Mouse (Mus musculus) embryonic facial prominence, embryonic 14.5 days (tissue): ENCODE data around the gene Nat9. TPM values are rescaled to one million over a fixed set of nuclear protein-coding genes. Genes with fewer than 3 reads are reported as not detected.

Experiments
- ATAC-seq: fragments of 200-750 bp; cut with Nextera tagmentation; 2 replicates; pipeline ENCODE4 v1.8.0; 2017; ENCODE audit warnings: low read depth, moderate number of reproducible peaks, moderate TSS enrichment
- DNase-seq: peaks from one replicate; pipeline ENCODE4 v3.0.0-alpha.2; 2015; ENCODE audit warnings: low spot score
- H3K27ac ChIP-seq: fragments of 300-500 bp; sonication (generic); replicated peaks from 2 replicates; pipeline ENCODE4 v1.5.1; 2014; ENCODE audit warnings: low read depth, mild to moderate bottlenecking, low read length, moderate library complexity
- H3K27me3 ChIP-seq: fragments of 300-500 bp; sonication (generic); replicated peaks from 2 replicates; pipeline ENCODE4 v1.6.1; 2014; ENCODE audit warnings: low read length; ENCODE audit not compliant: control insufficient read depth, insufficient read depth
- H3K36me3 ChIP-seq: fragments of 300-500 bp; sonication (generic); 2 replicates; pipeline ENCODE4 v1.6.1; 2014; ENCODE audit warnings: low read length, mixed read lengths; ENCODE audit not compliant: control insufficient read depth, insufficient read depth
- H3K4me1 ChIP-seq: fragments of 300-500 bp; sonication (generic); 2 replicates; pipeline ENCODE4 v1.6.1; 2014; ENCODE audit warnings: antibody characterized with exemption, low read length; ENCODE audit not compliant: control insufficient read depth, insufficient read depth
- H3K4me2 ChIP-seq: fragments of 300-500 bp; sonication (generic); 2 replicates; pipeline ENCODE4 v1.6.1; 2014; ENCODE audit warnings: low read depth, mild to moderate bottlenecking, low read length, moderate library complexity, mixed read lengths
- H3K4me3 ChIP-seq: fragments of 300-500 bp; sonication (generic); 2 replicates; pipeline ENCODE4 v1.5.1; 2014; ENCODE audit warnings: low read depth, mild to moderate bottlenecking, low read length
- H3K9ac ChIP-seq: fragments of 300-500 bp; sonication (generic); 2 replicates; pipeline ENCODE4 v1.6.1; 2014; ENCODE audit warnings: low read depth, mild to moderate bottlenecking, low read length, moderate library complexity, mixed read lengths
- H3K9me3 ChIP-seq: fragments of 300-500 bp; sonication (generic); 2 replicates; pipeline ENCODE4 v1.6.1; 2016; ENCODE audit warnings: low read length; ENCODE audit not compliant: control insufficient read depth
- WGBS: fragments of 180-500 bp; shearing (Covaris S2); extraction: QIAGEN DNeasy Blood & Tissue Kit; methylation state at CpG from one replicate; pipeline ENCODE4 v1.1.7; 2014; 5-methylcytosine and 5-hydroxymethylcytosine counted together
- polyA plus RNA-seq: library from polyadenylated mRNA; unstranded; fragments of >200 nt; fragmentation: Nextera tagmentation; extraction: Ambion mirVana; gene quantifications from 2 replicates; pipeline ENCODE4 v1.2.1, GENCODE M21; 2014

Nat9 gene
- polyA plus RNA-seq, 1 experiment from 2014 or later = 20.0 TPM

GRCm38 (mm10) chr11:115150741-115151254 lies 36.9 kb downstream of the Nat9 start:
- no peaks in the 10 kb centered on the region for H3K36me3 ChIP-seq
- ATAC-seq (no peak), DNase-seq (no peak)
- no peak overlapping the region for H3K4me2 ChIP-seq
- H3K9me3 ChIP-seq = no peaks in the 10 kb centered on the region
- no peaks in the 10 kb centered on the region; the same call in none of the 2 replicates for H3K4me1 ChIP-seq
- no peak overlapping the region for H3K27ac ChIP-seq
- H3K4me3 ChIP-seq = no peak overlapping the region
- peaks cover 30% of the 10 kb centered on the region for H3K27me3 ChIP-seq
- no peak overlapping the region for H3K9ac ChIP-seq
- 62% methylated on average over 6 of the region's 6 CpGs for WGBS

GRCm38 (mm10) chr11:115147813-115148212 lies 39.8 kb downstream of the Nat9 start:
- peaks cover 4% of the 10 kb centered on the region; the same call in 1 of the 2 replicates for H3K27me3 ChIP-seq
- WGBS = 77% methylated on average over 4 of the region's 4 CpGs
- H3K9ac ChIP-seq = no peak overlapping the region

GRCm38 (mm10) chr11:115141970-115142369 lies 45.7 kb downstream of the Nat9 start:
- WGBS = 81% methylated on average over 2 of the region's 2 CpGs
- ATAC-seq (no peak), DNase-seq (no peak)
- no peaks in the 10 kb centered on the region for H3K36me3 ChIP-seq
- H3K4me1 ChIP-seq = no peaks in the 10 kb centered on the region
- H3K9me3 ChIP-seq = no peaks in the 10 kb centered on the region
- H3K27me3 ChIP-seq = no peaks in the 10 kb centered on the region
- no peak overlapping the region for H3K4me2 ChIP-seq
- no peak overlapping the region for H3K9ac ChIP-seq
- no peak overlapping the region for H3K27ac ChIP-seq
- no peak overlapping the region for H3K4me3 ChIP-seq

More at GRCm38 (mm10) chr11:115147813-115148212, 39.8 kb downstream of the Nat9 start:
- ATAC-seq = no peak
- DNase-seq = no peak
- no peak overlapping the region for H3K27ac ChIP-seq
- no peaks in the 10 kb centered on the region for H3K9me3 ChIP-seq
- no peaks in the 10 kb centered on the region for H3K36me3 ChIP-seq
- H3K4me2 ChIP-seq = no peak overlapping the region
- H3K4me3 ChIP-seq = no peak overlapping the region
- no peaks in the 10 kb centered on the region for H3K4me1 ChIP-seq

- Histone ChIP-seq H3K27me3 (no peaks in the 10 kb centered on the region), H3K27ac (no peak overlapping the region), H3K4me3 (no peak overlapping the region), H3K4me1 (no peaks in the 10 kb centered on the region), H3K4me2 (no peak overlapping the region), H3K36me3 (no peaks in the 10 kb centered on the region), H3K9ac (no peak overlapping the region), H3K9me3 (no peaks in the 10 kb centered on the region)
- DNase-seq (no peak), ATAC-seq (no peak)
- 83% methylated on average over 5 of the region's 5 CpGs for WGBS
Observed at GRCm38 (mm10) chr11:115138597-115139262, 48.9 kb downstream of the Nat9 start.

- H3K9me3 ChIP-seq = no peaks in the 10 kb centered on the region
- no peaks in the 10 kb centered on the region for H3K4me1 ChIP-seq
- no peak for ATAC-seq
Observed at GRCm38 (mm10) chr11:115133800-115134199, 53.9 kb downstream of the Nat9 start, which contains the start of gene Cd300lf. Gene Cd300lf, minus strand, starts transcription at chr11:115133992.

More at GRCm38 (mm10) chr11:115133800-115134199, 53.9 kb downstream of the Nat9 start, which contains the start of gene Cd300lf:
- Histone ChIP-seq H3K27me3 (no peaks in the 10 kb centered on the region), H3K9ac (no peak within 1 kb of the TSS), H3K27ac (no peak within 1 kb of the TSS), H3K36me3 (no peaks in the 10 kb centered on the region), H3K4me2 (no peak within 1 kb of the TSS), H3K4me3 (no peak within 1 kb of the TSS)
- DNase-seq = no peak
- WGBS = 87% methylated on average over 8 of the region's 8 CpGs

Other genes with a start within 250 kb of the Nat9 start
- not detected in 2 replicates for gene Cd300c, start 218.7 kb downstream of the Nat9 start, polyA plus RNA-seq
- gene Cd300ld, start 197.9 kb downstream of the Nat9 start, polyA plus RNA-seq = 0.10 and 0.14 TPM in 2 replicates
- gene Cd300c2, start 186.0 kb downstream of the Nat9 start, polyA plus RNA-seq = 3.2 and 3.5 TPM in 2 replicates
- not detected in 2 replicates for gene Cd300ld2, start 171.7 kb downstream of the Nat9 start, polyA plus RNA-seq
- not detected in 2 replicates for gene Cd300ld4, start 160.8 kb downstream of the Nat9 start, polyA plus RNA-seq
- not detected in 2 replicates for gene Cd300ld5, start 150.1 kb downstream of the Nat9 start, polyA plus RNA-seq
- not detected in 2 replicates for gene Cd300ld3, start 139.4 kb downstream of the Nat9 start, polyA plus RNA-seq
- 0.10 TPM in 1 of 2 replicates, not detected in the other for gene Cd300e, start 125.7 kb downstream of the Nat9 start, polyA plus RNA-seq
- 1.6 and 2.9 TPM in 2 replicates for gene Rab37, start 96.4 kb downstream of the Nat9 start, polyA plus RNA-seq
- 0.14 and 0.56 TPM in 2 replicates for gene Cd300lf, start 53.9 kb downstream of the Nat9 start, polyA plus RNA-seq
- gene Slc9a3r1, start 24.5 kb downstream of the Nat9 start, polyA plus RNA-seq = 40.6 and 43.5 TPM in 2 replicates
- gene Tmem104, start 372 bp downstream of the Nat9 start, polyA plus RNA-seq = 12.5 and 14.9 TPM in 2 replicates
- not detected in 2 replicates for gene Grin2c, start 79.4 kb upstream of the Nat9 start, polyA plus RNA-seq
- 10.4 and 11.0 TPM in 2 replicates for gene Fdxr, start 89.2 kb upstream of the Nat9 start, polyA plus RNA-seq
- gene Fads6, start 109.8 kb upstream of the Nat9 start, polyA plus RNA-seq = 0.24 and 0.52 TPM in 2 replicates
- gene Otop2, start 119.3 kb upstream of the Nat9 start, polyA plus RNA-seq = not detected in 2 replicates
- not detected in 2 replicates for gene Ush1g, start 134.2 kb upstream of the Nat9 start, polyA plus RNA-seq
- gene Otop3, start 146.9 kb upstream of the Nat9 start, polyA plus RNA-seq = 0.21 TPM in 1 of 2 replicates, not detected in the other
- gene Hid1, start 179.9 kb upstream of the Nat9 start, polyA plus RNA-seq = 10.3 and 10.5 TPM in 2 replicates
- 11.7 and 12.3 TPM in 2 replicates for gene Cdr2l, start 194.1 kb upstream of the Nat9 start, polyA plus RNA-seq
- gene Mrpl58, start 215.9 kb upstream of the Nat9 start, polyA plus RNA-seq = 175 and 185 TPM in 2 replicates
- 841 and 943 TPM in 2 replicates for gene Atp5h, start 232.1 kb upstream of the Nat9 start, polyA plus RNA-seq
- gene Kctd2, start 232.3 kb upstream of the Nat9 start, polyA plus RNA-seq = 21.8 and 22.6 TPM in 2 replicates